Mouse (Mus musculus): Measurements from ENCODE around the gene Defa2. TPM values are rescaled to one million over a fixed set of nuclear protein-coding genes. Genes with fewer than 3 reads are reported as not detected.
"Not testable (repeated sequence)": the region's sequence is repeated elsewhere in the genome, so short reads cannot be mapped to it uniquely, and the experiment has no call there.

The Defa2 gene
- total RNA-seq (2021) = not detected
- long read RNA-seq, experiment 1 = 0 reads
- long read RNA-seq, experiment 2 = 0 reads

GRCm38 (mm10) chr8:21378215-21378614, at the start of gene Defa2:
Gene Defa2, plus strand, starts transcription at chr8:21378515.
- DNase-seq (ENCODE audit: low spot score in 2 of 2) = not testable (repeated sequence)

GRCm38 (mm10) chr8:21391511-21391910, 13.2 kb downstream of the Defa2 start, which contains the start of gene Defa33:
Gene Defa33, plus strand, starts transcription at chr8:21391811.
- DNase-seq (ENCODE audit: low spot score in 2 of 2) = not testable (repeated sequence)

GRCm38 (mm10) chr8:21427111-21427510, 48.8 kb downstream of the Defa2 start, which contains the start of gene Defa36:
Gene Defa36, plus strand, starts transcription at chr8:21427411.
- DNase-seq (ENCODE audit: low spot score in 2 of 2) = not testable (repeated sequence)

Other genes starting within 250 kb of the Defa2 start
- not detected for gene Defa30, start 243.9 kb upstream of the Defa2 start, total RNA-seq (2021)
- gene Defa22, start 216.2 kb upstream of the Defa2 start, total RNA-seq (2021) = not detected
- not detected for gene Defa31, start 186.9 kb upstream of the Defa2 start, total RNA-seq (2021)
- gene Gm15293, start 177.0 kb upstream of the Defa2 start, total RNA-seq (2021) = not detected
- gene Gm15292, start 128.8 kb upstream of the Defa2 start, total RNA-seq (2021) = not detected
- gene Defa27, start 63.0 kb upstream of the Defa2 start, total RNA-seq (2021) = not detected
- not detected for gene Defa29, start 51.5 kb upstream of the Defa2 start, total RNA-seq (2021)
- not detected for gene Defa33, start 13.3 kb downstream of the Defa2 start, total RNA-seq (2021)
- not detected for gene Defa36, start 48.9 kb downstream of the Defa2 start, total RNA-seq (2021)
- not detected for gene Gm7849, start 78.0 kb downstream of the Defa2 start, total RNA-seq (2021)
- gene Defa20, start 130.7 kb downstream of the Defa2 start, total RNA-seq (2021) = not detected
- gene Defa32, start 150.5 kb downstream of the Defa2 start, total RNA-seq (2021) = not detected
- gene Defa37, start 186.9 kb downstream of the Defa2 start, total RNA-seq (2021) = not detected
- not detected for gene Defa28, start 204.5 kb downstream of the Defa2 start, total RNA-seq (2021)
- not detected for gene Gm7861, start 216.0 kb downstream of the Defa2 start, total RNA-seq (2021)
- not detected for gene Defa26, start 239.7 kb downstream of the Defa2 start, total RNA-seq (2021)

Measured in adrenal gland, postnatal 4 days (tissue).